Comparison of ENCODE assay signal across 15 mouse cellular contexts in genomic region chr16:87716269-87716668, GRCm38 (mm10). TPM values are rescaled to one million over a fixed set of nuclear protein-coding genes. Genes with fewer than 3 reads are reported as not detected.
DNase-seq lines count a peak whose midpoint lies in the region; ATAC-seq lines count a peak whose summit lies in the region.
"Had no signal": no experiment of that assay in that cellular context is flagged by ENCODE, and none has a peak within 500 bp of the region (broad histone marks: within the 10 kb centered on the region; RNA-seq: fewer than 3 reads in every experiment).

No protein-coding gene starts in this region.

- no peaks in the 10 kb centered on the region for H3K27me3 ChIP-seq in kidney, embryonic 16.5 days (ENCODE audit: insufficient read depth, low read length)
- H3K27me3 ChIP-seq: limb, embryonic 13.5 days; neural tube, embryonic 12.5 days had no signal

- peak; percentile 21; the same call in 1 of the 2 replicates for ATAC-seq in kidney, embryonic 16.5 days (ENCODE audit: low FRiP score, low TSS enrichment)
- ATAC-seq in megakaryocyte progenitor cell, adult 5-6 weeks (replicated peaks; ENCODE audit: poor library complexity), result peak; percentile 58

- peaks cover 16% of the 10 kb centered on the region for H3K36me3 ChIP-seq in kidney, embryonic 16.5 days (ENCODE audit: insufficient read depth, low read length)

- peak; percentile 24 for DNase-seq in adrenal gland, postnatal 14 days
- DNase-seq in adrenal gland, postnatal 36 days, result no peak
- DNase-seq in kidney, postnatal 4 days, result no peak
- DNase-seq in heart, postnatal 14 days, result peak; percentile 23 to 32
- no peak for DNase-seq in frontal cortex, adult 2 months (ENCODE audit: extremely low spot score in 1 of 2, low spot score in 1 of 2)
- DNase-seq in ovary, adult 18-20 months (ENCODE audit: low spot score), result no peak
- DNase-seq: adrenal gland, postnatal 25 days; B cell, adult 2 months; cerebellum, adult 9-11 months; right cerebral cortex, postnatal 4 days; thymus, postnatal 25 days had no signal

- H3K9ac ChIP-seq in kidney, embryonic 16.5 days (replicated peaks; ENCODE audit: low read length), result no peak overlapping the region
- H3K9ac ChIP-seq: limb, embryonic 13.5 days; neural tube, embryonic 12.5 days had no signal

- H3K4me1 ChIP-seq in kidney, embryonic 16.5 days (ENCODE audit: insufficient read depth, low read length), result peaks cover 16% of the 10 kb centered on the region
- H3K4me1 ChIP-seq: neural tube, embryonic 12.5 days had no signal

- intact Hi-C loops in heart, postnatal 14 days (cut with DNase I), result no loop called here

- H3K4me2 ChIP-seq in kidney, embryonic 16.5 days (replicated peaks; ENCODE audit: low read depth, low read length), result no peak overlapping the region
- H3K4me2 ChIP-seq: limb, embryonic 13.5 days; neural tube, embryonic 12.5 days had no signal

- H3K27ac ChIP-seq in kidney, embryonic 16.5 days (ENCODE audit: low read length), result no peak overlapping the region
- H3K27ac ChIP-seq: limb, embryonic 13.5 days; neural tube, embryonic 12.5 days had no signal

- WGBS in kidney, embryonic 16.5 days, result 36% methylated on average over 11 of the region's 11 CpGs

- no peak overlapping the region for H3K4me3 ChIP-seq in kidney, embryonic 16.5 days (ENCODE audit: low read length)
- H3K4me3 ChIP-seq: limb, embryonic 13.5 days; neural tube, embryonic 12.5 days had no signal

- H3K9me3 ChIP-seq in kidney, embryonic 16.5 days (ENCODE audit: low read length), result no peaks in the 10 kb centered on the region
- H3K9me3 ChIP-seq: limb, embryonic 13.5 days; neural tube, embryonic 12.5 days had no signal

RNA-seq across cellular contexts. Expression of gene Bach1, which starts 17.5 kb away (rescaled TPM):
- total RNA-seq in adrenal gland, postnatal 14 days (2021), result 21.5 and 23.5 TPM in 2 replicates
- total RNA-seq in adrenal gland, postnatal 36 days (2021), result 10 to 100 TPM; 18.6 to 31.2 TPM
- 12.0 and 12.5 TPM in 2 replicates for polyA plus RNA-seq in kidney, embryonic 16.5 days (2015; fragmentation: Nextera tagmentation; extraction: Ambion mirVana)
- 10 to 100 TPM; 32.5 to 34.0 TPM for total RNA-seq in heart, postnatal 14 days (2021)
- total RNA-seq in megakaryocyte progenitor cell, adult 5-6 weeks (2015), result 15.9 and 16.7 TPM in 2 replicates
- 27.2 and 32.9 TPM in 2 replicates for total RNA-seq in megakaryocyte progenitor cell, adult 5-6 weeks (2017)
- polyA plus RNA-seq in frontal cortex, adult 2 months (2012; rRNA removed), result 8.3 and 9.5 TPM in 2 replicates

Comparison
In these comparisons a context has a peak if more than half of its experiments do, and no peak if none do; other contexts are left out.
1. DNase-seq: peak in adrenal gland, postnatal 14 days (single experiment) and heart, postnatal 14 days (2 of 2); none in adrenal gland, postnatal 36 days (0 of 2), kidney, postnatal 4 days (0 of 2), frontal cortex, adult 2 months (0 of 2) and ovary, adult 18-20 months (single experiment).